Mouse (Mus musculus) intestine, postnatal 0 days (tissue): ENCODE results near the gene Wbp1. TPM values are rescaled to one million over a fixed set of nuclear protein-coding genes. Genes with fewer than 3 reads are reported as not detected.
A peak's percentile ranks its signal among the peaks of the same experiment; 100 is the strongest.

Source experiments
- ATAC-seq: fragments of 200-750 bp; cut with Nextera tagmentation; 2 replicates; pipeline ENCODE4 v1.8.0; 2017; ENCODE audit warnings: mild to moderate bottlenecking, moderate TSS enrichment, moderate library complexity
- H3K27ac ChIP-seq: fragments of 300-500 bp; sonication (generic); 2 replicates; pipeline ENCODE4 v1.5.1; 2014; ENCODE audit warnings: mild to moderate bottlenecking, low read depth, low read length, moderate library complexity
- H3K27me3 ChIP-seq: fragments of 300-500 bp; sonication (generic); replicated peaks from 2 replicates; pipeline ENCODE4 v1.6.1; 2014; ENCODE audit warnings: low read length, mixed read lengths; ENCODE audit not compliant: control insufficient read depth, insufficient read depth
- H3K36me3 ChIP-seq: fragments of 300-500 bp; sonication (generic); 2 replicates; pipeline ENCODE4 v1.6.1; 2014; ENCODE audit warnings: mild to moderate bottlenecking, moderate library complexity; ENCODE audit not compliant: control insufficient read depth, insufficient read depth
- H3K4me1 ChIP-seq: fragments of 300-500 bp; sonication (generic); replicated peaks from 2 replicates; pipeline ENCODE4 v1.6.1; 2014; ENCODE audit warnings: antibody characterized with exemption, low read length, mixed read lengths; ENCODE audit not compliant: control insufficient read depth, insufficient read depth
- H3K4me2 ChIP-seq: fragments of 300-500 bp; sonication (generic); replicated peaks from 2 replicates; pipeline ENCODE4 v1.6.1; 2014; ENCODE audit warnings: low read depth, mild to moderate bottlenecking, moderate library complexity
- H3K4me3 ChIP-seq: fragments of 300-500 bp; sonication (generic); 2 replicates; pipeline ENCODE4 v1.5.1; 2014; ENCODE audit warnings: low read depth, low read length
- H3K9ac ChIP-seq: fragments of 300-500 bp; sonication (generic); 2 replicates; pipeline ENCODE4 v1.6.1; 2014; ENCODE audit warnings: mild to moderate bottlenecking, low read depth, low read length
- H3K9me3 ChIP-seq: fragments of 300-500 bp; sonication (generic); 2 replicates; pipeline ENCODE4 v1.6.1; 2016; ENCODE audit warnings: mixed run types; ENCODE audit not compliant: control insufficient read depth
- CTCF ChIP-seq: sonication (generic); IDR thresholded peaks from 2 replicates; pipeline ENCODE4 v1.5.1; 2016; ENCODE audit warnings: low read depth, mild to moderate bottlenecking, control low read depth, antibody characterized with exemption, moderate library complexity
- WGBS: fragments of 180-500 bp; shearing (Covaris S2); extraction: QIAGEN DNeasy Blood & Tissue Kit; methylation state at CpG from one replicate; pipeline ENCODE4 v1.1.7; 2014; 5-methylcytosine and 5-hydroxymethylcytosine counted together
- polyA plus RNA-seq: library from polyadenylated mRNA; unstranded; fragments of >200 nt; fragmentation: Nextera tagmentation; extraction: Ambion mirVana; gene quantifications from 2 replicates; pipeline ENCODE4 v1.2.1, GENCODE M21; 2015

Wbp1 gene
- polyA plus RNA-seq, 1 experiment from 2014 or later: 72.7 TPM

GRCm38 (mm10) chr6:83145209-83145608 lies 23.9 kb upstream of the Wbp1 start:
- Histone ChIP-seq H3K9me3 (no peaks in the 10 kb centered on the region), H3K4me1 (peaks cover 6% of the 10 kb centered on the region; the same call in 1 of the 2 replicates), H3K4me2 (no peak overlapping the region), H3K36me3 (peaks cover 36% of the 10 kb centered on the region), H3K27ac (no peak overlapping the region), H3K9ac (no peak overlapping the region), H3K27me3 (no peaks in the 10 kb centered on the region), H3K4me3 (no peak overlapping the region)
- no peak for TF ChIP-seq CTCF
- no peak for ATAC-seq
- 48% methylated on average over 2 of the region's 2 CpGs for WGBS

GRCm38 (mm10) chr6:83142886-83143285 lies 21.5 kb upstream of the Wbp1 start:
- Histone ChIP-seq H3K27me3 (no peaks in the 10 kb centered on the region), H3K9me3 (no peaks in the 10 kb centered on the region), H3K4me2 (no peak overlapping the region), H3K36me3 (peaks cover 15% of the 10 kb centered on the region; the same call in 1 of the 2 replicates), H3K27ac (no peak overlapping the region), H3K4me1 (peaks cover 6% of the 10 kb centered on the region; the same call in 1 of the 2 replicates), H3K9ac (no peak overlapping the region), H3K4me3 (no peak overlapping the region)
- TF ChIP-seq CTCF: no peak
- no peak for ATAC-seq
- 68% methylated on average over 11 of the region's 11 CpGs for WGBS

GRCm38 (mm10) chr6:83142211-83142731 lies 20.9 kb upstream of the Wbp1 start:
- WGBS: 17% methylated on average over 40 of the region's 41 CpGs
- no peak for TF ChIP-seq CTCF
- no peak for ATAC-seq
- peaks cover 8% of the 10 kb centered on the region; the same call in 1 of the 2 replicates for H3K36me3 ChIP-seq
- H3K9me3 ChIP-seq: no peaks in the 10 kb centered on the region
- H3K4me1 ChIP-seq: peaks cover 6% of the 10 kb centered on the region; the same call in 1 of the 2 replicates
- H3K27ac ChIP-seq: no peak overlapping the region
- no peaks in the 10 kb centered on the region for H3K27me3 ChIP-seq
- H3K9ac ChIP-seq: peak overlapping the region; percentile 34; the same call in 1 of the 2 replicates
- H3K4me3 ChIP-seq: peak overlapping the region; percentile 17; the same call in 1 of the 2 replicates
- H3K4me2 ChIP-seq: peak overlapping the region; percentile 52

GRCm38 (mm10) chr6:83141636-83142035 lies 20.3 kb upstream of the Wbp1 start:
- Histone ChIP-seq H3K36me3 (peaks cover 3% of the 10 kb centered on the region; the same call in 1 of the 2 replicates), H3K4me1 (peaks cover 6% of the 10 kb centered on the region; the same call in 1 of the 2 replicates), H3K27ac (no peak overlapping the region), H3K9ac (0 out of 2 replicates have a peak overlapping the region, but pooled peaks have one; percentile 34), H3K4me2 (peak overlapping the region; percentile 52; the same call in 1 of the 2 replicates), H3K9me3 (no peaks in the 10 kb centered on the region), H3K27me3 (no peaks in the 10 kb centered on the region), H3K4me3 (no peak overlapping the region)
- WGBS: 48% methylated on average over 4 of the region's 4 CpGs
- ATAC-seq: no peak
- TF ChIP-seq CTCF: no peak

GRCm38 (mm10) chr6:83140044-83140443 lies 18.7 kb upstream of the Wbp1 start:
- H3K27ac ChIP-seq: no peak overlapping the region
- no peak for ATAC-seq
- 89% methylated on average over 8 of the region's 8 CpGs for WGBS

GRCm38 (mm10) chr6:83138056-83138455 lies 16.7 kb upstream of the Wbp1 start:
- Histone ChIP-seq H3K4me2 (peak overlapping the region; percentile 87), H3K9ac (peak overlapping the region; percentile 79; the same call in 1 of the 2 replicates), H3K9me3 (no peaks in the 10 kb centered on the region), H3K27ac (peak overlapping the region; percentile 95), H3K4me1 (peaks cover 14% of the 10 kb centered on the region), H3K36me3 (no peaks in the 10 kb centered on the region), H3K27me3 (no peaks in the 10 kb centered on the region), H3K4me3 (peak overlapping the region; percentile 59)
- peak; percentile 42 for TF ChIP-seq CTCF
- WGBS: 6% methylated on average over 11 of the region's 11 CpGs
- ATAC-seq: no peak

More at GRCm38 (mm10) chr6:83140044-83140443, 18.7 kb upstream of the Wbp1 start:
- Histone ChIP-seq H3K27me3 (no peaks in the 10 kb centered on the region), H3K4me2 (no peak overlapping the region), H3K4me3 (no peak overlapping the region), H3K9me3 (no peaks in the 10 kb centered on the region), H3K36me3 (no peaks in the 10 kb centered on the region), H3K4me1 (peaks cover 10% of the 10 kb centered on the region), H3K9ac (no peak overlapping the region)
- no peak for TF ChIP-seq CTCF
